Mouse (Mus musculus) intestine, embryonic 15.5 days (tissue): ENCODE measurements at regions not wholly inside any gene's neighbourhood (a gene's known extent, or its start where the extent isn't known, plus 50 kb on each side); places are given as distances from the start of the nearest gene placed in this dataset.
A peak's percentile ranks its signal among the peaks of the same experiment; 100 is the strongest.

ENCODE experiments used
- ATAC-seq: fragments of 200-750 bp; cut with Nextera tagmentation; 2 replicates; pipeline ENCODE4 v1.8.0; 2017; ENCODE audit warnings: moderate TSS enrichment, moderate library complexity
- H3K27ac ChIP-seq: fragments of 300-500 bp; sonication (generic); 2 replicates; pipeline ENCODE4 v1.5.1; 2015; ENCODE audit warnings: mild to moderate bottlenecking, inconsistent platforms
- H3K27me3 ChIP-seq: fragments of 300-500 bp; sonication (generic); replicated peaks from 2 replicates; pipeline ENCODE4 v1.6.1; 2015; ENCODE audit warnings: inconsistent platforms
- H3K36me3 ChIP-seq: fragments of 300-500 bp; sonication (generic); 2 replicates; pipeline ENCODE4 v1.6.1; 2015; ENCODE audit warnings: inconsistent platforms
- H3K4me1 ChIP-seq: fragments of 300-500 bp; sonication (generic); replicated peaks from 2 replicates; pipeline ENCODE4 v1.6.1; 2015; ENCODE audit warnings: inconsistent platforms
- H3K4me2 ChIP-seq: fragments of 300-500 bp; sonication (generic); replicated peaks from 2 replicates; pipeline ENCODE4 v1.6.1; 2015; ENCODE audit warnings: mild to moderate bottlenecking, inconsistent platforms
- H3K4me3 ChIP-seq: fragments of 300-500 bp; sonication (generic); replicated peaks from 2 replicates; pipeline ENCODE4 v1.5.1; 2015; ENCODE audit warnings: inconsistent platforms
- H3K9ac ChIP-seq: fragments of 300-500 bp; sonication (generic); 2 replicates; pipeline ENCODE4 v1.6.1; 2015; ENCODE audit warnings: inconsistent platforms
- H3K9me3 ChIP-seq: fragments of 300-500 bp; sonication (generic); 2 replicates; pipeline ENCODE4 v1.6.1; 2016; ENCODE audit warnings: inconsistent platforms
- WGBS: fragments of 180-500 bp; shearing (Covaris S2); methylation state at CpG from one replicate; pipeline ENCODE4 v1.1.7; 2015; 5-methylcytosine and 5-hydroxymethylcytosine counted together

GRCm38 (mm10) chr14:80789131-80789530, 805.2 kb downstream of the Olfm4 start:
- ATAC-seq: no peak
- WGBS: 83% methylated on average over 1 of the region's 1 CpGs

GRCm38 (mm10) chr14:80799370-80799959, 815.6 kb downstream of the Olfm4 start:
- 84% methylated on average over 6 of the region's 6 CpGs for WGBS
- ATAC-seq: no peak

More at GRCm38 (mm10) chr14:80789131-80789530, 805.2 kb downstream of the Olfm4 start:
- H3K4me1 ChIP-seq: no peaks in the 10 kb centered on the region
- no peak overlapping the region for H3K4me2 ChIP-seq
- H3K27ac ChIP-seq: no peak overlapping the region
- H3K9ac ChIP-seq: no peak overlapping the region
- H3K4me3 ChIP-seq: no peak overlapping the region
- H3K9me3 ChIP-seq: no peaks in the 10 kb centered on the region
- no peaks in the 10 kb centered on the region for H3K27me3 ChIP-seq
- H3K36me3 ChIP-seq: no peaks in the 10 kb centered on the region

GRCm38 (mm10) chr14:80830476-80830875, 846.6 kb downstream of the Olfm4 start:
- Histone ChIP-seq H3K27me3 (no peaks in the 10 kb centered on the region), H3K4me2 (no peak overlapping the region), H3K36me3 (no peaks in the 10 kb centered on the region), H3K4me3 (no peak overlapping the region), H3K9me3 (no peaks in the 10 kb centered on the region), H3K27ac (no peak overlapping the region), H3K9ac (no peak overlapping the region), H3K4me1 (no peaks in the 10 kb centered on the region)
- no peak for ATAC-seq
- 77% methylated on average over 3 of the region's 3 CpGs for WGBS

More at GRCm38 (mm10) chr14:80799370-80799959, 815.6 kb downstream of the Olfm4 start:
- Histone ChIP-seq H3K4me3 (no peak overlapping the region), H3K36me3 (no peaks in the 10 kb centered on the region), H3K27me3 (no peaks in the 10 kb centered on the region), H3K4me1 (no peaks in the 10 kb centered on the region), H3K9me3 (no peaks in the 10 kb centered on the region), H3K27ac (no peak overlapping the region), H3K4me2 (no peak overlapping the region), H3K9ac (no peak overlapping the region)

- Histone ChIP-seq H3K9me3 (no peaks in the 10 kb centered on the region), H3K9ac (no peak overlapping the region), H3K4me2 (no peak overlapping the region), H3K27me3 (no peaks in the 10 kb centered on the region), H3K36me3 (no peaks in the 10 kb centered on the region), H3K4me3 (no peak overlapping the region), H3K27ac (no peak overlapping the region), H3K4me1 (no peaks in the 10 kb centered on the region)
- 83% methylated on average over 4 of the region's 4 CpGs for WGBS
- ATAC-seq: no peak
Observed at GRCm38 (mm10) chr14:80844550-80844949, 860.7 kb downstream of the Olfm4 start.

GRCm38 (mm10) chr14:80845576-80846269, 861.8 kb downstream of the Olfm4 start:
- Histone ChIP-seq H3K27ac (no peak overlapping the region), H3K4me3 (no peak overlapping the region), H3K36me3 (no peaks in the 10 kb centered on the region), H3K9ac (no peak overlapping the region), H3K4me1 (no peaks in the 10 kb centered on the region), H3K27me3 (no peaks in the 10 kb centered on the region), H3K9me3 (no peaks in the 10 kb centered on the region), H3K4me2 (peak overlapping the region; percentile 14; the same call in 1 of the 2 replicates)
- peak; percentile 90 for ATAC-seq
- WGBS: 29% methylated on average over 14 of the region's 14 CpGs

GRCm38 (mm10) chr14:80846420-80847083, 862.7 kb downstream of the Olfm4 start:
- Histone ChIP-seq H3K27ac (no peak overlapping the region), H3K27me3 (no peaks in the 10 kb centered on the region), H3K9ac (no peak overlapping the region), H3K36me3 (no peaks in the 10 kb centered on the region), H3K9me3 (no peaks in the 10 kb centered on the region), H3K4me3 (no peak overlapping the region), H3K4me2 (no peak overlapping the region), H3K4me1 (no peaks in the 10 kb centered on the region)
- 91% methylated on average over 9 of the region's 9 CpGs for WGBS
- no peak for ATAC-seq
